Mouse (Mus musculus) c-Kit-positive CD71-positive TER-119-negative erythroid progenitor cells, embryonic 14.5 days (primary cell): ENCODE measurements around the gene Pigr.

ENCODE experiments used
- DNase-seq: peaks from one replicate; pipeline ENCODE4 v3.0.0-alpha.2; 2013; ENCODE audit warnings: low read depth

The Pigr gene

GRCm38 (mm10) chr1:130829906-130830830, 3.7 kb downstream of the Pigr start:
- no peak for DNase-seq

GRCm38 (mm10) chr1:130832230-130833149, 6.0 kb downstream of the Pigr start:
- DNase-seq = no peak

- DNase-seq = no peak
These were observed 8.9 kb downstream of the Pigr start for GRCm38 (mm10) chr1:130835161-130835936.

- DNase-seq = peak; percentile 11
These were observed 11.8 kb downstream of the Pigr start for GRCm38 (mm10) chr1:130838288-130838687.

- DNase-seq = no peak
These were observed 14.3 kb downstream of the Pigr start for GRCm38 (mm10) chr1:130840599-130841379.

GRCm38 (mm10) chr1:130841621-130842020, 15.1 kb downstream of the Pigr start:
- no peak for DNase-seq

- no peak for DNase-seq
These were observed 18.0 kb downstream of the Pigr start for GRCm38 (mm10) chr1:130844516-130844915.

GRCm38 (mm10) chr1:130849530-130850214, 23.2 kb downstream of the Pigr start:
- DNase-seq = no peak

GRCm38 (mm10) chr1:130850405-130850804, 23.9 kb downstream of the Pigr start:
- no peak for DNase-seq

- DNase-seq = no peak
These were observed 28.3 kb downstream of the Pigr start for GRCm38 (mm10) chr1:130854819-130855218.

- no peak for DNase-seq
These were observed 29.2 kb downstream of the Pigr start for GRCm38 (mm10) chr1:130855723-130856122.

GRCm38 (mm10) chr1:130857456-130857855, 31.0 kb downstream of the Pigr start:
- DNase-seq = no peak

- no peak for DNase-seq
These were observed 37.8 kb downstream of the Pigr start for GRCm38 (mm10) chr1:130864238-130864637.

GRCm38 (mm10) chr1:130864741-130865140, 38.3 kb downstream of the Pigr start:
- no peak for DNase-seq

GRCm38 (mm10) chr1:130865541-130866221, 39.2 kb downstream of the Pigr start, which contains the start of gene Fcmr:
Gene Fcmr, plus strand, starts transcription at chr1:130865669.
- no peak for DNase-seq

GRCm38 (mm10) chr1:130872912-130873311, 46.4 kb downstream of the Pigr start:
- no peak for DNase-seq

- DNase-seq = peak; percentile 11
These were observed 48.7 kb downstream of the Pigr start for GRCm38 (mm10) chr1:130875139-130875538.

- no peak for DNase-seq
These were observed 49.4 kb downstream of the Pigr start for GRCm38 (mm10) chr1:130875910-130876309.

- peak; percentile 47 for DNase-seq
These were observed 50.5 kb downstream of the Pigr start for GRCm38 (mm10) chr1:130876931-130877509.
